Mouse (Mus musculus): ENCODE measurements around the gene Atp5mpl. TPM values are rescaled to one million over a fixed set of nuclear protein-coding genes. Genes with fewer than 3 reads are reported as not detected.

The Atp5mpl gene
- polyA plus RNA-seq, 1 experiment, result 126 TPM

DNA sequence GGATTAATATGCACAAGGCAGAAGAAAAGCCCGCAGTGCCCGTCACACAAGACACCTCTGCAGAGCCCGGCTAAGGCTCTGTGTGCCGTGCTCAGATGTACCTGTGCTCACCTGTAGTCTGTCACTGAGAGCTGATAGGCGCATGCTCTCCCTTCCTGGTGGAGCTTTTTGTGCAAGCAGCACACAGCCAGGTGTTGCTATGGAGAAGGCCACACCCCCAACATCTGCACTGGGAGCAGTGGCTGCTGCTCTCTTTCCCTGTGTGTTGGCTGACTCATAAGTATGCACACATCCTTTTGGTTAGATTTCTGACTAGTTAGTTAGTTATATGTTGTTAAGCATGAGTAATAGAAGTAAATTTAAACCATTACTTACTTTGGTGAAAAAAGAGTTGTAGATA is 25.8 kb upstream of the Atp5mpl start:
- no peak for DNase-seq
- WGBS, result 95% methylated on average over 5 of the region's 5 CpGs
- Histone ChIP-seq H3K36me3 (ENCODE audit: control insufficient read depth, insufficient read depth, low read length) (no peaks in the 10 kb centered on the region), H3K4me1 (ENCODE audit: control insufficient read depth, insufficient read depth, low read length) (peaks cover 5% of the 10 kb centered on the region; the same call in 1 of the 2 replicates), H3K27me3 (replicated peaks; ENCODE audit: control insufficient read depth, insufficient read depth, low read length) (no peaks in the 10 kb centered on the region), H3K4me3 (ENCODE audit: insufficient read depth, low read depth, low read length) (no peak overlapping the region), H3K27ac (ENCODE audit: insufficient read depth, low read depth, low read length) (no peak overlapping the region)
- TF ChIP-seq CTCF (conservative IDR thresholded peaks at IDR 0.05; ENCODE audit: insufficient read depth, insufficient read length, low read depth, low read length) (no peak), POLR2A (IDR thresholded peaks at IDR 0.05; ENCODE audit: low read depth, low read length) (no peak)

DNA sequence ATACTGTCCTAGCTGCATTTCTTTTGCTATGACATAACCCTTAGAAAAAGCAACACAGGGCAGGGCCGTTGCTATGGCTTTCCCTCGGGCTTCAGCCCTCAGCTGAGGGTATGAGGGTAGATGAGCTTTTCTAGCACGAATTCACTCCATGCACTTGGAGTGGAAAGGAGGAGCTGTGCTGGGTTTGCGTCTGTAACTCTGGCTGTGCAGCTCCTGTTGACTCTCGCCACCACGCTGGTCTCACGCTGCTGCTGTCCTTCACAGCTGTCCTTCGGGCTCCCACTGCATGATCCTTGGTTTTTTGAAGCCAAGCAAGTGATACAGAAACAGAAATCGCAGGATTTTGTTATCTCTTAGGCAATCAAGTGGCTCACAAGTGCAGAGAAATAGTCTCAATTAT is 20.0 kb upstream of the Atp5mpl start:
- no peaks in the 10 kb centered on the region for H3K36me3 ChIP-seq (ENCODE audit: control insufficient read depth, insufficient read depth, low read length)
- peaks cover 5% of the 10 kb centered on the region; the same call in 1 of the 2 replicates for H3K4me1 ChIP-seq (ENCODE audit: control insufficient read depth, insufficient read depth, low read length)
- 57% methylated on average over 9 of the region's 9 CpGs for WGBS
- H3K27me3 ChIP-seq (replicated peaks; ENCODE audit: control insufficient read depth, insufficient read depth, low read length), result no peaks in the 10 kb centered on the region
- H3K4me3 ChIP-seq (ENCODE audit: insufficient read depth, low read depth, low read length), result no peak overlapping the region
- no peak for DNase-seq
- H3K27ac ChIP-seq (ENCODE audit: insufficient read depth, low read depth, low read length), result no peak overlapping the region
- no peak for TF ChIP-seq POLR2A (IDR thresholded peaks at IDR 0.05; ENCODE audit: low read depth, low read length)
- TF ChIP-seq CTCF (conservative IDR thresholded peaks at IDR 0.05; ENCODE audit: insufficient read depth, insufficient read length, low read depth, low read length), result no peak

DNA sequence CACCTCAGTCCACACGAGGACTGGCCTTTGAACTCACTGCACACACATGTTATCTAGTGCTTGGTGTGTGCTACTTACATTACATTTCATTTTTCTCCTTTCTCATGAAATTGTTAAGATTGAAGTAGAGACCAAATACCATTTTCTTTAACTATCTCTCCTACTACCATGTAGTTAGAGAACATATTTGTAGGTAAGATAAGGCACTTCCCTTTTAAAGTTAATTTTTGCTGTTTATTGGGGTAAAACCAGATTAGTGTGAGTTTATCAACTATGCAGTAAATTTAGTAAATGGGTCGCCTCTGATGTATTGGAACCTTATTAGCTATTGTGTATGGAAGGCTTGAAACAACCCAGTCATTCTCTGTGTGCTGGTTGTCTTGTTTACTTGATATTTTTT is 16.4 kb upstream of the Atp5mpl start:
- H3K27ac ChIP-seq (ENCODE audit: insufficient read depth, low read depth, low read length), result no peak overlapping the region
- H3K27me3 ChIP-seq (replicated peaks; ENCODE audit: control insufficient read depth, insufficient read depth, low read length), result no peaks in the 10 kb centered on the region
- no peaks in the 10 kb centered on the region for H3K36me3 ChIP-seq (ENCODE audit: control insufficient read depth, insufficient read depth, low read length)
- no peaks in the 10 kb centered on the region for H3K4me1 ChIP-seq (ENCODE audit: control insufficient read depth, insufficient read depth, low read length)
- no peak for DNase-seq
- TF ChIP-seq CTCF (conservative IDR thresholded peaks at IDR 0.05; ENCODE audit: insufficient read depth, insufficient read length, low read depth, low read length) (no peak), POLR2A (IDR thresholded peaks at IDR 0.05; ENCODE audit: low read depth, low read length) (no peak)
- H3K4me3 ChIP-seq (ENCODE audit: insufficient read depth, low read depth, low read length), result no peak overlapping the region
- 64% methylated on average over 2 of the region's 2 CpGs for WGBS

DNA sequence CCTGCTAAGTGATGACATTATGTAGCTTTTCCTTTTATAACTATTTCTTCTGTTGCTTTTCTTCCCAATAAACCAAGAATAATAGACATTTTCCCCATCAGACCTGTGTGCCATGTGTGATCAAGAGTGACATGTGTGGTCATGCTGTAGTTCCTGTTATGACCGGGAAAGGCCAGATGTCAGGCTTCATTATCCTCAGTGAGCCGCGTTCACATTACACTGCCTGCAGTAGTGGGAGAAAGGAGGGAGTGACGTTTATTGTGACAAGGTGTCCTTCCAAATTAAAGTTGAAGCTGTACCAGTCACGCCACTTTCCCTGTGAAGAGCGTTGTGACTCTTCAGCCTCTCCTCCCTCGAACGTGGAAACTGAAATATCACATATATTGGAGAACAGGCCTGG is 15.1 kb upstream of the Atp5mpl start:
- Histone ChIP-seq H3K27ac (ENCODE audit: insufficient read depth, low read depth, low read length) (no peak overlapping the region), H3K4me1 (ENCODE audit: control insufficient read depth, insufficient read depth, low read length) (no peaks in the 10 kb centered on the region), H3K4me3 (ENCODE audit: insufficient read depth, low read depth, low read length) (no peak overlapping the region), H3K27me3 (replicated peaks; ENCODE audit: control insufficient read depth, insufficient read depth, low read length) (no peaks in the 10 kb centered on the region), H3K36me3 (ENCODE audit: control insufficient read depth, insufficient read depth, low read length) (no peaks in the 10 kb centered on the region)
- no peak for TF ChIP-seq CTCF (conservative IDR thresholded peaks at IDR 0.05; ENCODE audit: insufficient read depth, insufficient read length, low read depth, low read length)
- TF ChIP-seq POLR2A (IDR thresholded peaks at IDR 0.05; ENCODE audit: low read depth, low read length), result no peak
- 48% methylated on average over 8 of the region's 8 CpGs for WGBS
- DNase-seq, result no peak

DNA sequence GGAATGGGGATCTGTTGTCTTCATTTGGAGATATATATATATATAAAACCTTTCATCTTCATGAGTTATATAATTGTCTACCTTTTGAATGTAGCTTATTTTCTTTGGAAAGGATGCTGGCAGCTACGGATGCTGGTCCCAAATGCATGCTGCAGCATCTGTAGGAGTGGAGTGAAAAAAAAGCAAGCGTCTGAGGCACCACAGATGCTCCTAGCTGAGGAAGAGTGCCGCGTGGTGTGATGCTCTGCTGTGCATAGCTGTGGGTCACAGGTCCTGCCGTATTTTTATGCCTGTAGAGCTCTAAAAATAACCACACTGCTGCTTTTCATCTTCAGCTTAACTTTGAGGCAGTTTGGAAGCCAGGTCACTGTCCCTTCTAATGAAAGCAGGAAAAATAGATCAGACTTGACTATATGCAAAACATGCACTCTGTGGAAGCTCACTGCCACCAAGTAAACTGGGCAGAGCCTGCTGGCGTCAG is 14.2 kb upstream of the Atp5mpl start, which contains the start of gene Rd3l:
Gene Rd3l (minus strand): TSS at position 431 of the 481 bp plus-strand sequence.
- no peak within 1 kb of the TSS for H3K27ac ChIP-seq (ENCODE audit: insufficient read depth, low read depth, low read length)
- no peak for DNase-seq
- 51% methylated on average over 6 of the region's 6 CpGs for WGBS
- H3K36me3 ChIP-seq (ENCODE audit: control insufficient read depth, insufficient read depth, low read length), result no peaks in the 10 kb centered on the region
- no peak for TF ChIP-seq POLR2A (IDR thresholded peaks at IDR 0.05; ENCODE audit: low read depth, low read length)
- H3K4me1 ChIP-seq (ENCODE audit: control insufficient read depth, insufficient read depth, low read length), result no peaks in the 10 kb centered on the region
- H3K4me3 ChIP-seq (ENCODE audit: insufficient read depth, low read depth, low read length), result no peak within 1 kb of the TSS
- H3K27me3 ChIP-seq (replicated peaks; ENCODE audit: control insufficient read depth, insufficient read depth, low read length), result no peaks in the 10 kb centered on the region

DNA sequence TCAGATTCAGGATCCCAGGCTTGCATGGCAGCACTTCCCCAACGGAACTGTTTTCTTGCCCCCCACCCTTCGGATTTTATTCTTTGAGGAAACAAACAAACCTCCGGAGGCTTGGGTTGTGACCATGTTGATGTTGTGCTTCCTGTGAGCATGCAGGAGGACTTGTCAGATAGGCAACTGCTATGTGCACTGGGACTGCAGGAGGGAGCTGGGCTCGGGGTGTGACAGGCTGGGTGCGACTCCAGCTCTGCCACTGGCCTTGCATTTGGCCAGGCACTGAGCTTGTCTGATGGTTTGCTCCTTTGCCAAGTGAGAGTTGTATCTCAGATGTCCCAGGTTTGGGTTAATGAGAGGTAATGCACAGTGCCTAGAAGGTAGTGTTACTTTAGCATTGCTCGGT is 11.5 kb upstream of the Atp5mpl start:
- TF ChIP-seq CTCF (conservative IDR thresholded peaks at IDR 0.05; ENCODE audit: insufficient read depth, insufficient read length, low read depth, low read length), result no peak
- TF ChIP-seq POLR2A (IDR thresholded peaks at IDR 0.05; ENCODE audit: low read depth, low read length), result no peak
- no peak overlapping the region for H3K27ac ChIP-seq (ENCODE audit: insufficient read depth, low read depth, low read length)
- WGBS, result 78% methylated on average over 6 of the region's 6 CpGs
- no peak for DNase-seq
- H3K4me1 ChIP-seq (ENCODE audit: control insufficient read depth, insufficient read depth, low read length), result no peaks in the 10 kb centered on the region
- no peak overlapping the region for H3K4me3 ChIP-seq (ENCODE audit: insufficient read depth, low read depth, low read length)
- H3K36me3 ChIP-seq (ENCODE audit: control insufficient read depth, insufficient read depth, low read length), result no peaks in the 10 kb centered on the region
- H3K27me3 ChIP-seq (replicated peaks; ENCODE audit: control insufficient read depth, insufficient read depth, low read length), result no peaks in the 10 kb centered on the region

DNA sequence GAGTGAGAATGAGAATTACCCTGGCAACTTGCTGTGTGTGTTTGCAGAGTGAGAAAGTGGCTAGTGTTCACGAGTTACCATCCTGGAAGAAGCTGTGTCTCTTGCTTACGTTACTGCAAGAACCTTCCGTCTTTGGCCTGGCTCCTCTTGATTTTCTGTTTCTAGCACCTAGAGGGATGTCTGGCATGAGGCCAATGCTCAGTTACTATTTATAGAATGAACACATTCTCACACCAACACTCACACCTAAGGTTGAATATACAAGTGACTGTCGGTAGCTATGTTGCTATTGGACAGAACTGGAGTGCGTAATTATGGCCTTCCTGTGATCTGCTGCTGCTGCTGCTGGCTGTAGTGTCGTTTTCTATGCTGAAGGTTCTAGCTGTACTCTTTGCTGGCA is 10.4 kb upstream of the Atp5mpl start:
- DNase-seq, result peak; percentile 51
- Histone ChIP-seq H3K36me3 (ENCODE audit: control insufficient read depth, insufficient read depth, low read length) (no peaks in the 10 kb centered on the region), H3K4me3 (ENCODE audit: insufficient read depth, low read depth, low read length) (no peak overlapping the region), H3K4me1 (ENCODE audit: control insufficient read depth, insufficient read depth, low read length) (no peaks in the 10 kb centered on the region), H3K27me3 (replicated peaks; ENCODE audit: control insufficient read depth, insufficient read depth, low read length) (no peaks in the 10 kb centered on the region), H3K27ac (ENCODE audit: insufficient read depth, low read depth, low read length) (no peak overlapping the region)
- no peak for TF ChIP-seq CTCF (conservative IDR thresholded peaks at IDR 0.05; ENCODE audit: insufficient read depth, insufficient read length, low read depth, low read length)
- TF ChIP-seq POLR2A (IDR thresholded peaks at IDR 0.05; ENCODE audit: low read depth, low read length), result no peak
- WGBS, result 43% methylated on average over 6 of the region's 6 CpGs

DNA sequence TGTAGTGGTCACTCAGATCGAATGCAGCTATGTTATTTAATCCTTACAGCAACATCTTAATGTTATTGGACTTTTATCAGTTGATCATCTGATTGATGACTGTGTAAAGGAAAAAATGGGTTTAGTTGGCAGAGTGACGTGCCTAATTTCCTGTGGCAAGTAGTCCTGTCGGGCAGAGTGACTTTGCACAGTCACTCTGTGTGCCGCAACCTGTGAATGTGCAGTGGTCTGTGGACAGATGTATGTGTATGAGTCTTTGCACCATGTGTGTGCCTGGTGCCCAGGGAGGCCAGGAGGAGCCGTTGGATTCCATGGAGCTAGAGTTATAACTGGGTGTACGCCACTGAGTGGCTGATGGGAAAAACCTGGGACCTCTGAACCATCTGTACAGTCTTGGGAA is 7.8 kb upstream of the Atp5mpl start:
- no peak overlapping the region for H3K27ac ChIP-seq (ENCODE audit: insufficient read depth, low read depth, low read length)
- no peaks in the 10 kb centered on the region for H3K36me3 ChIP-seq (ENCODE audit: control insufficient read depth, insufficient read depth, low read length)
- H3K27me3 ChIP-seq (replicated peaks; ENCODE audit: control insufficient read depth, insufficient read depth, low read length), result no peaks in the 10 kb centered on the region
- no peaks in the 10 kb centered on the region for H3K4me1 ChIP-seq (ENCODE audit: control insufficient read depth, insufficient read depth, low read length)
- TF ChIP-seq CTCF (conservative IDR thresholded peaks at IDR 0.05; ENCODE audit: insufficient read depth, insufficient read length, low read depth, low read length), result no peak
- TF ChIP-seq POLR2A (IDR thresholded peaks at IDR 0.05; ENCODE audit: low read depth, low read length), result no peak
- no peak for DNase-seq
- H3K4me3 ChIP-seq (ENCODE audit: insufficient read depth, low read depth, low read length), result no peak overlapping the region
- 65% methylated on average over 6 of the region's 6 CpGs for WGBS
